Mouse (Mus musculus): ENCODE results near the gene Gm14548.
"Not testable (repeated sequence)": the region's sequence is repeated elsewhere in the genome, so short reads cannot be mapped to it uniquely, and the experiment has no call there.

The Gm14548 gene

GRCm38 (mm10) chr7:3898036-3898590 is at the start of gene Gm14548:
Gm14548 (minus strand) TSS chr7:3898120.
- DNase-seq = not testable (repeated sequence)

- no peak for DNase-seq
Observed at GRCm38 (mm10) chr7:3946117-3946516, 48.2 kb upstream of the Gm14548 start.

GRCm38 (mm10) chr7:3940915-3941314 is 43.0 kb upstream of the Gm14548 start:
- no peak for DNase-seq

DNA sequence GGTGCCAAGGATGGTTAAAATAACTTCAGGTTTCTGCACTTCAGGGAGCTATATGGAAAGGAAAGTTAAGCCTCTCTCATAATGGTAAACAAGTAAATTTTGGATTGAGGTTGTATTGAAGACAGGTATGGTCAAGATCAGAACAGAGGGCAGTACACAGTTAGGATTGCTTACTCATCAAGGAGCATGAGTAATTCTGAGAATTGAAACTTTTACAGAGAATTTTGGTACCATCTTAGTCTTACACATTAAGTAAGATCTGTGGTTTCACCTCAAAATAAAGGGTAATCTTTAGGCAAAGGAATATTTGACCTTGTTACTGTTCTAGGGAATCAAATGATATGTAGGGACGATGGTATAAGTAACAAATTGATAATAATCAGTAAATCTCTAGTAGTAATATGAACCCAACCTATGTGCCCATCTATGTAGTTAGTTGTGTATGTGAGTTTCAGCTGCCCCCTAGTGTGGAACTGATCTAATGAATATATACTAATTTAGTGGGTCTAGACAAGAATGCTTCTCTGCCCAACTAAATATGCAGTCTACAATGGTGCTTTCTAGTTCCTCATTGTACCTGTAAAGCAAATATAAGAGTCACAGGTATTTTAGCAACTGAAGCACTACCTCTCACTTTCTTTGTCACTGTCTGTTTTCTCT is 42.1 kb upstream of the Gm14548 start:
- DNase-seq = no peak

DNA sequence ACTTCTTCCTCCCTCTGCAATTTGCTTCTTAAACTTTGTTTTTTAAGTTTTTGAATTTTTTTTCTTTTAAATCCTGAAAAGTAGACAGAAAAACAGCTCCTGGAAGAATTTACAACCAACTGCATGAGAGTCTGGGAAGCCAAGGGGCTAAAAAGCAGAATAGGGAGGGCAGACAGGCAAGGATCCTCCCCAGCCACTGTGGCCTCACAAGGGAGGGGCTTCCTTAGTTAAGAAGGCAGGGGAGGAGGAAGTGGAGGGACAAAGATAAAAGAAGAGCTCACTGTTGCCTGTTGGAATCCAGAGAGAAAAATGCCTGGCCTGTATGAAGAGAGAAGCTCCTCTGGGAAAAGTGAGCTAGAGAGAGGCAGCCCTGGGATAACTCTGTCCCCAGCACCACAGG is 37.6 kb upstream of the Gm14548 start:
- not testable (repeated sequence) for DNase-seq

DNA sequence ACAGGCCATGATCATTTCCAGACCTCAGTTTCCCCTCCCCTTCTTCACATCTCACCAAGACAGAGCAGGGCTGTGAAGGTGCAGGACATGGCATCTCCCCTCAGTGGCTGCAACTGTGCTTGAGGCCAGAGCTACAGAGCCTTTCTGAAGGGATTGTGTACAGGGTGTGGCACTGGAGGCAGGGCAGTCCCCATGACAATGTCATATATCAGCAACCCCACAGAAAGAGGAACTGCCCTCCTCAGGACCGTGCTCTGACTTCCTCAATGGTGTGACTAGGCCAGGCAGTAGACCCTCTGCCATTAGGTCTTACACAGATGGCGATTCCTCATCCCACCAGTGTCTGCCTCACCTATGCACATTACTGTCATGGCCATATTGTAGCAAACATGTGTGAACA is 17.5 kb upstream of the Gm14548 start, which contains the start of gene Lilra6:
Gene Lilra6, minus strand, starts transcription at position 117 of the 400 bp plus-strand sequence.
- DNase-seq = not testable (repeated sequence)

DNA sequence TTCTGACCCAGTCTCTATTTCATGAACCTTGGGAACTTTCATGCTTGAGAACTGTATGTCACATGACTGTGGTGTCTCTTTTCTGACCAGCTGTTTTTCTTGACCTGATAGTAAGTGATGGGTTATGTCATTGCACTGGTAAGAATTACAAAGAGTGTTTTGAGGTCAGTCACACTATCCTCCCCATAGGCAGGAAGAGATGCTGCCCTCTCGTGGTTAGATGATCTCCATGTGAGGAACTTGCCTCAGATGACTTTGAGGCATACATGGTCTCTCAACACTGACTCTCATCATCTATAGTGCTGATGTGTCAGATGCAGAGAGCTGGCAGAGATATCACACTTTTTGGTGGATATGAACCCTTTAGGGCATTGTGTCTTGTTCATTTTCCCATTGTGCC is 5.8 kb upstream of the Gm14548 start:
- no peak for DNase-seq

GRCm38 (mm10) chr7:3875032-3875431 is 22.9 kb downstream of the Gm14548 start:
- DNase-seq = not testable (repeated sequence)

- not testable (repeated sequence) for DNase-seq
Observed at GRCm38 (mm10) chr7:3844951-3845350, 53.0 kb downstream of the Gm14548 start, which contains the start of gene Pira2. Pira2 (minus strand) TSS chr7:3845051.

GRCm38 (mm10) chr7:3837854-3838253 is 60.1 kb downstream of the Gm14548 start:
- DNase-seq = not testable (repeated sequence)

All from right cerebral cortex, postnatal 4 days (tissue).